Mouse (Mus musculus): ENCODE data around the gene Polh. TPM values are rescaled to one million over a fixed set of nuclear protein-coding genes. Genes with fewer than 3 reads are reported as not detected.

Polh gene
- polyA plus RNA-seq, 1 experiment from 2014 or later: 8.5 TPM

GRCm38 (mm10) chr17:46123953-46124700, 78.3 kb downstream of the Polh start:
- peaks cover 88% of the 10 kb centered on the region for H3K36me3 ChIP-seq
- WGBS: 94% methylated on average over 12 of the region's 12 CpGs
- ATAC-seq (replicated peaks): no peak

GRCm38 (mm10) chr17:46123285-46123684, 79.2 kb downstream of the Polh start:
- 94% methylated on average over 4 of the region's 4 CpGs for WGBS
- no peaks in the 10 kb centered on the region for H3K4me1 ChIP-seq
- no peak overlapping the region for H3K4me3 ChIP-seq
- H3K9ac ChIP-seq (replicated peaks): no peak overlapping the region
- H3K9me3 ChIP-seq: no peaks in the 10 kb centered on the region
- H3K27me3 ChIP-seq: no peaks in the 10 kb centered on the region
- no peak overlapping the region for H3K27ac ChIP-seq (replicated peaks)
- no peak overlapping the region for H3K4me2 ChIP-seq (replicated peaks)
- peaks cover 87% of the 10 kb centered on the region for H3K36me3 ChIP-seq
- ATAC-seq (replicated peaks): no peak

More at GRCm38 (mm10) chr17:46123953-46124700, 78.3 kb downstream of the Polh start:
- Histone ChIP-seq H3K9ac (replicated peaks) (no peak overlapping the region), H3K27me3 (no peaks in the 10 kb centered on the region), H3K4me2 (replicated peaks) (no peak overlapping the region), H3K27ac (replicated peaks) (no peak overlapping the region), H3K4me3 (no peak overlapping the region), H3K4me1 (no peaks in the 10 kb centered on the region), H3K9me3 (no peaks in the 10 kb centered on the region)

GRCm38 (mm10) chr17:46122791-46123190, 79.7 kb downstream of the Polh start:
- H3K9me3 ChIP-seq: no peaks in the 10 kb centered on the region
- no peak overlapping the region for H3K27ac ChIP-seq (replicated peaks)
- H3K4me1 ChIP-seq: no peaks in the 10 kb centered on the region
- H3K9ac ChIP-seq (replicated peaks): no peak overlapping the region
- H3K4me2 ChIP-seq (replicated peaks): no peak overlapping the region
- ATAC-seq (replicated peaks): no peak
- no peak overlapping the region for H3K4me3 ChIP-seq
- H3K27me3 ChIP-seq: no peaks in the 10 kb centered on the region
- H3K36me3 ChIP-seq: peaks cover 86% of the 10 kb centered on the region
- WGBS: over 99% methylated on average over 4 of the region's 4 CpGs

MicroRNA genes within 50 kb of the gene (microRNA counts, 519-probe panel; counts per million panel counts)
- microRNA mmu-miR-693-3p (not detected), microRNA mmu-miR-693-5p (not detected)

Small RNAs within 50 kb of the gene (microRNA-seq; reads per million reads assigned to microRNA genes)
- gene Mir693: 0.66 reads per million

Other genes with a start within 250 kb of the Polh start
- 3.1 and 3.6 TPM in 2 replicates for gene Vegfa, start 170.3 kb downstream of the Polh start, polyA plus RNA-seq (2015; fragmentation: Nextera tagmentation; extraction: Ambion mirVana)
- gene Mrps18a, start 91.7 kb downstream of the Polh start, polyA plus RNA-seq (2015; fragmentation: Nextera tagmentation; extraction: Ambion mirVana): 129 and 134 TPM in 2 replicates
- 37.2 and 45.7 TPM in 2 replicates for gene Rsph9, start 58.4 kb downstream of the Polh start, polyA plus RNA-seq (2015; fragmentation: Nextera tagmentation; extraction: Ambion mirVana)
- 27.0 and 28.9 TPM in 2 replicates for gene Mad2l1bp, start 49.1 kb downstream of the Polh start, polyA plus RNA-seq (2015; fragmentation: Nextera tagmentation; extraction: Ambion mirVana)
- gene Gtpbp2, start 41.6 kb downstream of the Polh start, polyA plus RNA-seq (2015; fragmentation: Nextera tagmentation; extraction: Ambion mirVana): 41.4 and 45.4 TPM in 2 replicates
- gene Xpo5, start 137 bp upstream of the Polh start, polyA plus RNA-seq (2015; fragmentation: Nextera tagmentation; extraction: Ambion mirVana): 42.4 and 42.7 TPM in 2 replicates
- 89.5 and 97.2 TPM in 2 replicates for gene Polr1c, start 45.4 kb upstream of the Polh start, polyA plus RNA-seq (2015; fragmentation: Nextera tagmentation; extraction: Ambion mirVana)
- gene Yipf3, start 45.4 kb upstream of the Polh start, polyA plus RNA-seq (2015; fragmentation: Nextera tagmentation; extraction: Ambion mirVana): 91.5 and 93.8 TPM in 2 replicates
- gene Lrrc73, start 50.9 kb upstream of the Polh start, polyA plus RNA-seq (2015; fragmentation: Nextera tagmentation; extraction: Ambion mirVana): 10.0 and 12.0 TPM in 2 replicates
- 31.5 and 37.1 TPM in 2 replicates for gene Tjap1, start 80.4 kb upstream of the Polh start, polyA plus RNA-seq (2015; fragmentation: Nextera tagmentation; extraction: Ambion mirVana)
- gene Dlk2, start 94.8 kb upstream of the Polh start, polyA plus RNA-seq (2015; fragmentation: Nextera tagmentation; extraction: Ambion mirVana): 7.2 and 9.2 TPM in 2 replicates
- gene Abcc10, start 125.7 kb upstream of the Polh start, polyA plus RNA-seq (2015; fragmentation: Nextera tagmentation; extraction: Ambion mirVana): 6.6 and 8.1 TPM in 2 replicates
- gene Zfp318, start 181.1 kb upstream of the Polh start, polyA plus RNA-seq (2015; fragmentation: Nextera tagmentation; extraction: Ambion mirVana): 12.8 and 13.5 TPM in 2 replicates
- 1.1 and 1.2 TPM in 2 replicates for gene Crip3, start 226.3 kb upstream of the Polh start, polyA plus RNA-seq (2015; fragmentation: Nextera tagmentation; extraction: Ambion mirVana)
- gene Slc22a7, start 235.8 kb upstream of the Polh start, polyA plus RNA-seq (2015; fragmentation: Nextera tagmentation; extraction: Ambion mirVana): 0.11 and 0.15 TPM in 2 replicates